Mouse (Mus musculus): ENCODE results near the gene Pnmal1. TPM values are rescaled to one million over a fixed set of nuclear protein-coding genes. Genes with fewer than 3 reads are reported as not detected.
A peak's percentile ranks its signal among the peaks of the same experiment; 100 is the strongest.

Pnmal1 gene
- 28.8 and 34.8 TPM in 2 replicates for polyA plus RNA-seq (2016; fragmentation: Nextera tagmentation; extraction: Ambion mirVana)

DNA sequence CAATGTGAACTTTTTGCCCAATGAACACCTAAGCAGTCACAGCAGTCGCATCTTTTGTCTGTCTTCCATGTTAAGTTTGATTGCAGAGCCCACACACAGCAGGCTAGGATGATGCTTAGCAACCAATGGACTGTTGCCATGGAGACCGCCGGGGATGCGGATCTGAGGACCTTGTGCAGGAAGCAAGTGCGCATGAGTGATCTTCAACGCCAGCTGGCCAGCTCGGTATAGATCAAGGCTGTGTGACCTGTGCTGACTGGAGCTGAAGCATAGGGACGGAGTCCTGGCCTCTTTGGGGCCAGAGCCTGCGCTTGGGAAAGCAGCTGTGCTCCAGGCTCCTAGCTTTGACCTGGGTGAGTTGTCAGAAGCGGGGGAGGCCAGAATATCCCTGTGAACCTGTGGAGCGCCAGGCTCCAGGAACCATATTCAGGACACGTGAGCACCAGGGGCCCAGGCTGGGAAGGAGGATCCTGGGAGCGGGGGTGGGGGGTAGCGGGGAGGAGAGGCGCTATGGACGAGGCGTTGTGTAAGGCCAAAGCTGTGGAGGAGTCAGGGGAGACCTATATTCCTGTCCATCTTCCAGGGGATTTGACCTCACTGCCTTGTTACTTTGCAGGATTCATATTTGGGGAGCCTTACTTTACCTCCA lies at the start of gene Pnmal1:
TSS of gene Pnmal1 (plus strand) at position 141 of the 649 bp plus-strand sequence.
- H3K36me3 ChIP-seq: 0 out of 2 replicates have a peak, but pooled peaks cover 19% of the 10 kb centered on the region

DNA sequence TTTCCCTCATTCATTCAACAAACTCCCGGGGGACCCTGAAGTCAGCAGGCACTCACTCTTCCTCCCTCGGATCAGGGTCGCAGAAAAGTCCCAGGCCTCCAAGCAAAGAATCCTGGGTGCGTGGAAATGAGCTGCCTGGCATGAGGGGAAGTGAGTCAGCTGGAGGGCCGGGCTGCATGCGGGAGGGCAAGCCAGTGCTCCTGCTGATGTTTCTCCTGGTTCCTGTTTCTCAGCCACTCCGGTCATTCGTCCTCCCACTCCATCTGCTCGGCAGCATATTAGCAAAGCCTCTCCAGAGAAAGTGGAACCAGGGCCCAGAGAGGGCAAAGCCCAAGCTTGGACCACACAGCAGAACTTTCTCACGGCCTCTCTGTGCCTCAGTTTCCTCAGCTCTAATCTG lies 49.6 kb upstream of the Pnmal1 start:
- Histone ChIP-seq H3K9ac (replicated peaks) (no peak overlapping the region), H3K36me3 (peaks cover 8% of the 10 kb centered on the region), H3K4me2 (replicated peaks) (no peak overlapping the region), H3K4me3 (no peak overlapping the region), H3K27ac (replicated peaks) (no peak overlapping the region), H3K4me1 (peaks cover 15% of the 10 kb centered on the region), H3K9me3 (no peaks in the 10 kb centered on the region), H3K27me3 (peaks cover 13% of the 10 kb centered on the region)
- 58% methylated on average over 10 of the region's 10 CpGs for WGBS
- ATAC-seq (ENCODE audit: low FRiP score, low read depth): no peak

More for the DNA sequence above, at the start of gene Pnmal1:
- Histone ChIP-seq H3K27me3 (no peaks in the 10 kb centered on the region), H3K9ac (replicated peaks) (peak within 1 kb of the TSS; percentile 48; the same call in 1 of the 2 replicates), H3K27ac (replicated peaks) (peak within 1 kb of the TSS; percentile 94), H3K9me3 (no peaks in the 10 kb centered on the region), H3K4me1 (peaks cover 45% of the 10 kb centered on the region), H3K4me3 (peak within 1 kb of the TSS; percentile 39), H3K4me2 (replicated peaks) (peak within 1 kb of the TSS; percentile 62)
- 4% methylated on average over 17 of the region's 17 CpGs for WGBS
- peak; percentile 95 for ATAC-seq (ENCODE audit: low FRiP score, low read depth)

DNA sequence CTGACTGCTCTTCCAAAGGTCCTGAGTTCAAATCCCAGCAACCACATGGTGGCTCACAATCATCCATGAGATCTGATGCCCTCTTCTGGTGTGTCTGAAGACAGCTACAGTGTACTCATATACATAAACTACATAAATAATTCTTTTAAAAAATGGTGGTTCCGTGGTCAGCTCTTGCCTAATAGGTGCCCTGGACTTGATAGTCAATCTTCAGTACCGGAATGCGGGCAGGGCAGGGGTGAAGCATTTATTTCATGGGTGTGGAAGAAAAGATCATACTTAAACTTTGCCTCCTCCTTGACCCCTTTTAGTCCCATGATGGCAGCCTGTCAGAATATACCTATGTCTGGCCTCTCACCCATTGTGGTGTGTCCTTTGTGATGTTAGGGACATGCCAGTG lies 47.6 kb upstream of the Pnmal1 start:
- peaks cover 3% of the 10 kb centered on the region; the same call in 1 of the 2 replicates for H3K4me1 ChIP-seq
- no peaks in the 10 kb centered on the region for H3K9me3 ChIP-seq

DNA sequence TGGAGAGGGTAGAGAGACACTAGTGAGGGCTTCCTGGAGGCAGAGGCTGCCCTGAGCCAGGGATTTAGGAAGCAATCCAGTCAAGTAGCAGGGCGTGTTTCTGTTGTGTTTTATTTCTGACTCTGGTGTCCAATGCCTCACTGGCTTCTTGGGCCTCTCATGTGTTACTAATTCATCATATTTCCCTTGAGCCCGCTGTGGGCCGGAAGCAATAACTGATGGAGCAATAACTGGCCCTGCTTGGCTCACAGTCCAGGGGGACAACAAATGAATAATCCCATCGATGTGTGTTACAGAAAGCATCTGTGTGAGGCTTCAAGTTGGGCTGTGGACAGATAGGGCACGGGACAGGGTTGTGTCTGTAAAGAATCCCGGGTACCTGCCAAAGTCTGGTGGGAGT lies 47.1 kb upstream of the Pnmal1 start:
- peaks cover 3% of the 10 kb centered on the region; the same call in 1 of the 2 replicates for H3K4me1 ChIP-seq
- 77% methylated on average over 6 of the region's 6 CpGs for WGBS
- H3K36me3 ChIP-seq: peaks cover 32% of the 10 kb centered on the region
- H3K27me3 ChIP-seq: peaks cover 13% of the 10 kb centered on the region
- no peak overlapping the region for H3K4me3 ChIP-seq
- ATAC-seq (ENCODE audit: low FRiP score, low read depth): no peak
- no peak overlapping the region for H3K9ac ChIP-seq (replicated peaks)
- H3K9me3 ChIP-seq: no peaks in the 10 kb centered on the region
- no peak overlapping the region for H3K4me2 ChIP-seq (replicated peaks)
- no peak overlapping the region for H3K27ac ChIP-seq (replicated peaks)

More for the DNA sequence above, 47.6 kb upstream of the Pnmal1 start:
- 95% methylated on average over 3 of the region's 3 CpGs for WGBS
- peaks cover 13% of the 10 kb centered on the region for H3K27me3 ChIP-seq
- no peak overlapping the region for H3K4me3 ChIP-seq
- H3K27ac ChIP-seq (replicated peaks): no peak overlapping the region
- ATAC-seq (ENCODE audit: low FRiP score, low read depth): no peak
- H3K9ac ChIP-seq (replicated peaks): no peak overlapping the region
- H3K4me2 ChIP-seq (replicated peaks): no peak overlapping the region
- peaks cover 27% of the 10 kb centered on the region for H3K36me3 ChIP-seq

DNA sequence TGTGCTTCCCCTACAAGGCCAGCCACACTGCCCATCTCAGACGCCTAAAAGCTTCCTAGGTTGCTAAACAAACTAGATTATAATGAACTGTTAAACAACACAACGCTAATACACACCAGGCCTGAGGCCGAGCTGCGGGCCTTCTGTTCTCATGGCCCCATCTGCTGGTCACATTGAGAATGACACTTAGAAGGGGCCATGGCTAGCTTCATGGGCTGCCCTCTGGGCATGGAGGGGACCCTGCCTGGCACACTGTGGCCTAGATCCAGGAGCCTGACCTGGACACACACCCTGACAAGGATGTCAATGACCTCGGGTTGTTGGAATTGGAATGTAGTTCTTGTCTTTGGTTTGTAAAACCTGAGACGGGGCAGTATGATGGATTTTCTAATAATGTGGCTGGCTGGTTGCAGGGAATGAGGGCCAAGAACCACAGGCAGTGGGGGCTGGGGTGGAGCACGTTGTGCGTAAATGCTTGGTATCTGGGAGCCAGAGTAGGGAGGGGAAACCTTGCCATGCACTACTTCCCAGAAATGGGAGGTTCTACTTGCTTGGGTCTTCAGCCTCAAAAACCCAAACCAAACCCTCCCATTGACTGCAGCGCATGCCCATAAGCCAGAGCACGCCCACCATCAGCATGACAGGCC lies 45.5 kb upstream of the Pnmal1 start:
- no peak overlapping the region for H3K4me3 ChIP-seq
- no peaks in the 10 kb centered on the region for H3K9me3 ChIP-seq
- H3K36me3 ChIP-seq: peaks cover 47% of the 10 kb centered on the region
- H3K4me2 ChIP-seq (replicated peaks): no peak overlapping the region
- ATAC-seq (ENCODE audit: low FRiP score, low read depth): peak; percentile 62
- 42% methylated on average over 10 of the region's 10 CpGs for WGBS
- H3K4me1 ChIP-seq: peaks cover 5% of the 10 kb centered on the region; the same call in 1 of the 2 replicates
- no peak overlapping the region for H3K9ac ChIP-seq (replicated peaks)
- H3K27ac ChIP-seq (replicated peaks): no peak overlapping the region; the same call in 1 of the 2 replicates
- peaks cover 8% of the 10 kb centered on the region for H3K27me3 ChIP-seq

DNA sequence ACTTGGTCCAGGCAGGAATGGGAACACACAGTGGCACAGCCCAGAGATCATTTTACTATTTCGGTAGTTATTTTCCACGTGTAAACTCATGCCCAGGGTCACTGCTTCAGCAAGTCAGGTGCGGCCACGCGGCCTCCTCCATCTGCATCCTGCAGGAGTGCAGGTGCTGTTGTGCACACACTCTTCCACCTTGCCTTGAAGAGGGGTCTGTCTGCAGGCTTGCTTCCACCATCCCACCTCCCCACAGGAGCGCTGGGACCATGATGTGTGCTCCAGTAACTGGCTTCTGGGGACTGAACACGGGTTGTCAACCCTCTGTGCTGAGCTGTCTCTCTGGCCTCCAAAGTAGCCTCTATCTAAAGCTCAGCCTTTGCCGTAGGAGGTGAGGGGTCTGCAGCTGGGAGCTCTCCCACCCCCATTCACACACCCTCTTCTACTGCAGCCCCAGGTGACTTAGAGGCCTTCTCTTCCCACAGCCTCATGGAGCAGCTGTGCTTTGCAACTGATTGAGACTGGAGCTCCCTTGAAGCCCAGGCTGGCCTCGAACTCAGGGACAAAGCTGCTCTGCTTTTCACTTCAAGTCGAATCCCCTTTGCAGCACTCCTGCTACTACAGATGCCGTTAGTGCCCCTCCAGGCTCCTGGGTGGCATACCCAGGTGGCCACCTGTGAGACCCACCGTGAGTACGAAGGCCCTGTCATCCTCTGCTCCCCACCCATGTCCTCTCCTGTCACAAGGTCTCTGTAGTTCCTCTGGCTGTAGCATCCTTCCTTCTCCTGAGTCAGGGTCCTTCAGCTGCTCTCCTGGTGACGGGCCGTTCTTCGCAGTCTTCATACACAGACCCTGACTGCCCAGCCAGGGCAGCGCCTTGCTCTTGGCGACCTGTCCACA lies 44.8 kb upstream of the Pnmal1 start:
- ATAC-seq (ENCODE audit: low FRiP score, low read depth): no peak
- WGBS: 83% methylated on average over 18 of the region's 18 CpGs
- no peaks in the 10 kb centered on the region for H3K9me3 ChIP-seq

DNA sequence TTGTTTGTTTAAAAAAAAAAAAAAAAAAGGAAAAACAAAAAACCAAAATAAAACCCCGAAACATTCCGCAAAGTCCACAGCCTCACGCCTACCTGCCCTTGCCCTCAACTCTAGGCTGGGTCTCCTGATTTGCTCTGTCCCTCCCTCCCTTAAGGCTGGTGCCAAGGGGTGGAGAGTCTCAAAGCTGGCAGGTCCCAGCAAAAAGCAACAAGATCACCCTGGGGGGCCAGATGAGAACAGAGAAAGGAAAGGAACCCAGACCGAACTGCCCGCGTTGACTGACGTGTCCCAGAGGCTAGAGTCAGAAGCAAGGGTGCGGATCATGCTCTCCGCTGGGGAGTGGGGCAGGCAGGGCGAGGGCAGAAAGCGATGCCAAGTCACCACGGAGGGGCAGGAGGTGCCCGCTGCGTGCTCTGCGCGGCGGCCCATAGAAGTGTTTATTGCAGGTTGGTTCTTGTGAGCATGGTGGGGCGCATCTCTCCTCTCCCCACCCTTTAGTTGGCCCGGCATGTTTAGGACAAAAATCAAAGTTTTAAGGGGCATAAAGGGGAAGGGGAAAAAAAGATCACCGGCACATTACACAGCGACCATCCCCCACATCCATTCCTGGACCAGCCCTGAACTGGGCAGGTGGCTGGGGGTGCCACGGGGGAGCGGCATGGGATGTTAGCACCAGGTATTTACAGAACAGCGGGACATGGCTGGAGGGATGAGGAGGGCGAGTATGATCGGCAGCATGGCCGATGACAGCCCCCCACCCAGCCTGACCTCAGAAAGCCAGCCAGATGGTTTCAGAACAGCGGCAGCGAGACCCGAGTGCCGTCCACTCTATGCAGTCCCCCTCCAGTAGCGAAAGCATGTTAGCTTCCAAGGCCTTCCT lies 43.8 kb upstream of the Pnmal1 start:
- peaks cover 60% of the 10 kb centered on the region for H3K36me3 ChIP-seq

More for the DNA sequence above, 44.8 kb upstream of the Pnmal1 start:
- H3K4me1 ChIP-seq: peaks cover 12% of the 10 kb centered on the region
- peaks cover 54% of the 10 kb centered on the region for H3K36me3 ChIP-seq
- no peak overlapping the region; the same call in 1 of the 2 replicates for H3K27ac ChIP-seq (replicated peaks)
- H3K27me3 ChIP-seq: 0 out of 2 replicates have a peak, but pooled peaks cover 2% of the 10 kb centered on the region
- H3K4me2 ChIP-seq (replicated peaks): no peak overlapping the region
- no peak overlapping the region for H3K9ac ChIP-seq (replicated peaks)
- H3K4me3 ChIP-seq: no peak overlapping the region

DNA sequence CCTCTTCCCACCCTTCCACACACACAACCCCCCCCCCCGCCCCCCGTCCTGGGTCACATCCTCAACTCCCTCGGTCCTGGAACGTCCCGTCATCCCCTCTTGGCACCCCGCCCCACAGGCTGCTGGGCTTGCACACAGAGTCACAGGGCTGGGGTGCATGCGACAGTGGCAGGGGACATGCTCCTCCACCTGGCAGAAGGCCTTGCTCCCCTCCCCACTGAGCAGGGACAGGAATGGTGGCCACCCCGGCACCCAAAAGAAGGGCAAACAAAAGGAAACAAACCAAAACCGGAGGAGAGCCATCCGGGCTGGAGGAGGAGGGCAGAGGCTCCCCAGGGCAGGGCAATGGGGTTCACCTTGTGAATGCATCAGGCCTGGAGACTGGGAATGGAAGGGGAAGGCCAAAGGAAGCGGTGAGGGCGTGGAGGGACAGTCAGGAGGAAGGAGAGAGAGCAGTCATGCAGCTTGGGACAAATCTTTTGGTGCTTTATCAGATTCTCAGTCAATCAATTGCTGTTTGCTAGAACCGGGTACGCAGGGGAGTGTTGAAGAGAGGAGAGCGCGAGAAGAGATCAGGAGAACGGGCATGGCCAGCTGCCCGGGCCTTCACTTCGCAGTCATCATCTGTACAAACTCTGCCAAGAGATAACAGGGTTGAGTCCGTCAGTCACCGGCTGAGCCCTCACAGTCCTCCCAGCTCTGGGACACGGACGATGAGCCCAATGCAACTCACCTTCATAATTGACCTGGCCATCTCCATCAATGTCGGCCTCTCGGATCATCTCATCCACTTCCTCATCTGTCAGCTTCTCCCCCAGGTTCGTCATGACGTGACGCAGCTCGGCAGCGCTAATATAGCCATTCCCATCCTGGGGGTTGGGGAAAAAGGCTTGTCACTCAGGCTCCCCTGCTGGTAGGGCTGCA lies 42.9 kb upstream of the Pnmal1 start:
- ATAC-seq (ENCODE audit: low FRiP score, low read depth): no peak
- no peak overlapping the region for H3K27ac ChIP-seq (replicated peaks)
- peaks cover 60% of the 10 kb centered on the region for H3K36me3 ChIP-seq
- H3K4me1 ChIP-seq: peaks cover 30% of the 10 kb centered on the region
- no peak overlapping the region for H3K4me3 ChIP-seq
- no peak overlapping the region for H3K4me2 ChIP-seq (replicated peaks)
- no peaks in the 10 kb centered on the region for H3K9me3 ChIP-seq
- no peak overlapping the region for H3K9ac ChIP-seq (replicated peaks)
- 86% methylated on average over 29 of the region's 30 CpGs for WGBS
- H3K27me3 ChIP-seq: no peaks in the 10 kb centered on the region

More for the DNA sequence above, 43.8 kb upstream of the Pnmal1 start:
- no peak overlapping the region; the same call in 1 of the 2 replicates for H3K27ac ChIP-seq (replicated peaks)
- ATAC-seq (ENCODE audit: low FRiP score, low read depth): no peak
- no peaks in the 10 kb centered on the region for H3K9me3 ChIP-seq
- H3K4me2 ChIP-seq (replicated peaks): no peak overlapping the region
- H3K27me3 ChIP-seq: no peaks in the 10 kb centered on the region
- WGBS: 92% methylated on average over 32 of the region's 32 CpGs
- no peak overlapping the region for H3K9ac ChIP-seq (replicated peaks)
- H3K4me3 ChIP-seq: no peak overlapping the region
- H3K4me1 ChIP-seq: peaks cover 21% of the 10 kb centered on the region

DNA sequence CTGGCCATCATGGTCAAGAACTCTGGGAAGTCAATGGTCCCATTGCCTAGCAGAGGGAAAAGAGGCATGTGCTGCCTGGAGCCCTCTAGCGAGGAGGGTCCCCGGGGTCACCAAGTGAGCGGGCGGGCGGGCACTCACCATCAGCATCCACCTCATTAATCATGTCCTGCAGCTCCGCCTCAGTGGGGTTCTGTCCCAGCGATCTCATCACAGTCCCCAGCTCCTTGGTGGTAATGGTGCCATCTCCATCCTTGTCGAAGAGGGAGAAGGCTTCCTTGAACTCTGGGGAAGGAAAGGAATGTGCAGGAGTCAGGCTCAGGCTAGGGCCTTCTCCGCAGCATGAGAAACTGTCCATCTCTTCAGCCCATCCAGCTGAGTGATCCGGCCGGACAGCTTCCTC lies 42.0 kb upstream of the Pnmal1 start:
- Histone ChIP-seq H3K4me2 (replicated peaks) (no peak overlapping the region), H3K36me3 (peaks cover 60% of the 10 kb centered on the region), H3K9me3 (no peaks in the 10 kb centered on the region), H3K27me3 (no peaks in the 10 kb centered on the region), H3K4me1 (peaks cover 38% of the 10 kb centered on the region), H3K27ac (replicated peaks) (no peak overlapping the region), H3K4me3 (no peak overlapping the region), H3K9ac (replicated peaks) (no peak overlapping the region)
- ATAC-seq (ENCODE audit: low FRiP score, low read depth): no peak
- WGBS: 89% methylated on average over 11 of the region's 11 CpGs

DNA sequence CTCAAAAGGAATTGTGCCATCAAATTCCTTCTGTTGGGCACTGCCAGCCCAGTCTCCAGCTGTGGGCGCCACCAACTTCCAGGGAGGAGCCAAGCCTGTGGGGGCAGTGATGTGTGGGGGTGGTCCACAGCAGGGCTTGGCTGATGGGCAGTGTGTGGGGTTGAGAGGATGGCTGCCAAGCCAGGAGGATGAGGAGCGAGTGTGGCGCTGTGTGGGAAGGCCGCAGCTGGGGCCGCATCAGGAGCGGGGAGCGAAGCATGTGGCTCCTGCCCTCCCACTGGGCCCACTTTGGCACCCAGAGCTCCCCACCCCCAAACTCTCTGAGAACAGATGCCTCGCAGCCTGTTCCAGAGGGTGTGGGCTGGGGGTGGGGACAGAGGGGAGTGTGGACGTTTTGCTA lies 41.5 kb upstream of the Pnmal1 start:
- no peaks in the 10 kb centered on the region for H3K27me3 ChIP-seq
- no peak overlapping the region for H3K4me2 ChIP-seq (replicated peaks)
- H3K4me1 ChIP-seq: peaks cover 43% of the 10 kb centered on the region
- peaks cover 60% of the 10 kb centered on the region for H3K36me3 ChIP-seq
- H3K4me3 ChIP-seq: no peak overlapping the region
- ATAC-seq (ENCODE audit: low FRiP score, low read depth): no peak
- 84% methylated on average over 9 of the region's 9 CpGs for WGBS
- no peak overlapping the region for H3K9ac ChIP-seq (replicated peaks)
- no peaks in the 10 kb centered on the region for H3K9me3 ChIP-seq
- no peak overlapping the region for H3K27ac ChIP-seq (replicated peaks)
